Mouse (Mus musculus) gastrocnemius, adult 2 months (tissue): ENCODE measurements around the gene Rps16. TPM values are rescaled to one million over a fixed set of nuclear protein-coding genes. Genes with fewer than 3 reads are reported as not detected.

ENCODE experiments used
- DNase-seq: peaks from one replicate; pipeline ENCODE4 v3.0.0; 2022
- H3K27ac ChIP-seq: fragments of 200-600 bp; 2 replicates; pipeline ENCODE4 v1.8.1; 2022; ENCODE audit warnings: mild to moderate bottlenecking
- H3K4me3 ChIP-seq: fragments of 200-600 bp; 2 replicates; pipeline ENCODE4 v1.8.1; 2022; ENCODE audit warnings: mild to moderate bottlenecking, moderate library complexity
- CTCF ChIP-seq: fragments of 200-600 bp; IDR thresholded peaks from 2 replicates; pipeline ENCODE4 v1.8.1; 2022; ENCODE audit warnings: antibody characterized with exemption, mild to moderate bottlenecking, moderate library complexity
- intact Hi-C: fragments of 180-260 bp; cut with DNase I; formaldehyde crosslinking; loops from one replicate; pipeline ENCODE4 v1.15.1; 2025
- total RNA-seq, 2 experiments: library from RNA; stranded (reverse); gene quantifications; 2 replicates each; pipeline ENCODE4 v1.2.3; 2021

Rps16 gene
- total RNA-seq, 2 experiments from 2014 or later, result 373 to 449 TPM

- Histone ChIP-seq H3K4me3 (no peak overlapping the region), H3K27ac (no peak overlapping the region)
- intact Hi-C loops, result no loop called here
- peak; percentile 38 for TF ChIP-seq CTCF
- no peak for DNase-seq
Measured at GRCm38 (mm10) chr7:28326457-28326856, 24.0 kb upstream of the Rps16 start.

- TF ChIP-seq CTCF, result no peak
- H3K4me3 ChIP-seq, result no peak overlapping the region
- H3K27ac ChIP-seq, result no peak overlapping the region
- no peak for DNase-seq
- intact Hi-C loops, result no loop called here
Measured at GRCm38 (mm10) chr7:28328260-28328659, 22.2 kb upstream of the Rps16 start.

GRCm38 (mm10) chr7:28334534-28334933 is 15.9 kb upstream of the Rps16 start:
- peak overlapping the region; percentile 51 for H3K27ac ChIP-seq
- H3K4me3 ChIP-seq, result no peak overlapping the region
- intact Hi-C loops, result no loop called here
- no peak for DNase-seq
- no peak for TF ChIP-seq CTCF

GRCm38 (mm10) chr7:28335471-28335870 is 15.0 kb upstream of the Rps16 start:
- intact Hi-C loops, result loop anchor here (5.0 kb wide), 1 partner anchor 158 kb away; the partner anchor contains the start of gene Dyrk1b
- TF ChIP-seq CTCF, result no peak
- no peak for DNase-seq
- peak overlapping the region; percentile 31; the same call in 1 of the 2 replicates for H3K27ac ChIP-seq
- no peak overlapping the region for H3K4me3 ChIP-seq

- intact Hi-C loops, result loop anchor here (5.0 kb wide), 1 partner anchor 161 kb away; the partner anchor contains the start of gene Dyrk1b
- peak within 1 kb of the TSS; percentile 96 for H3K27ac ChIP-seq
- peak; percentile 99 for DNase-seq
- peak within 1 kb of the TSS; percentile 77 for H3K4me3 ChIP-seq
- no peak for TF ChIP-seq CTCF
Measured at GRCm38 (mm10) chr7:28338108-28338998, 12.1 kb upstream of the Rps16 start, which contains the start of gene Supt5. Supt5 (minus strand) TSS chr7:28338746.

- DNase-seq, result peak; percentile 78
- Histone ChIP-seq H3K4me3 (peak overlapping the region; percentile 77), H3K27ac (peak overlapping the region; percentile 96)
- intact Hi-C loops, result loop anchor here (5.0 kb wide), 1 partner anchor 162 kb away; the partner anchor contains the start of gene Dyrk1b
- TF ChIP-seq CTCF, result peak; percentile 52
Measured at GRCm38 (mm10) chr7:28339213-28339917, 11.1 kb upstream of the Rps16 start.

- no peak overlapping the region for H3K27ac ChIP-seq
- no peak for DNase-seq
- intact Hi-C loops, result no loop called here
- TF ChIP-seq CTCF, result no peak
- no peak overlapping the region for H3K4me3 ChIP-seq
Measured at GRCm38 (mm10) chr7:28341381-28341780, 9.1 kb upstream of the Rps16 start.

GRCm38 (mm10) chr7:28344637-28345036 is 5.8 kb upstream of the Rps16 start:
- Histone ChIP-seq H3K27ac (no peak overlapping the region), H3K4me3 (no peak overlapping the region)
- peak; percentile 76 for TF ChIP-seq CTCF
- intact Hi-C loops, result loop anchor here (5.0 kb wide), 1 partner anchor 67 kb away; the partner anchor contains the start of gene Eid2b
- DNase-seq, result peak; percentile 55

GRCm38 (mm10) chr7:28347746-28348145 is 2.7 kb upstream of the Rps16 start:
- peak; percentile 63 for DNase-seq
- no peak for TF ChIP-seq CTCF
- Histone ChIP-seq H3K4me3 (no peak overlapping the region), H3K27ac (0 out of 2 replicates have a peak overlapping the region, but pooled peaks have one; percentile 35)
- intact Hi-C loops, result loop anchor here (5.0 kb wide), 1 partner anchor 70 kb away; the partner anchor contains the start of gene Eid2b

- Histone ChIP-seq H3K4me3 (no peak overlapping the region), H3K27ac (no peak overlapping the region)
- peak; percentile 14; the same call in 1 of the 2 replicates for TF ChIP-seq CTCF
- intact Hi-C loops, result loop anchor here (5.0 kb wide), 1 partner anchor 71 kb away; the partner anchor contains the start of gene Eid2b
- DNase-seq, result no peak
Measured at GRCm38 (mm10) chr7:28348601-28349000, 1.9 kb upstream of the Rps16 start.

GRCm38 (mm10) chr7:28351676-28352191 is 1.3 kb downstream of the Rps16 start:
- intact Hi-C loops, result loop anchor here (2.0 kb wide), 1 partner anchor 19 kb away; no protein-coding TSS in a partner anchor
- DNase-seq, result no peak
- H3K27ac ChIP-seq, result peak overlapping the region; percentile 92
- no peak for TF ChIP-seq CTCF
- peak overlapping the region; percentile 91 for H3K4me3 ChIP-seq

GRCm38 (mm10) chr7:28353267-28353666 is 2.8 kb downstream of the Rps16 start:
- no peak for TF ChIP-seq CTCF
- no peak for DNase-seq
- Histone ChIP-seq H3K27ac (no peak overlapping the region), H3K4me3 (no peak overlapping the region)
- intact Hi-C loops, result loop anchor here (2.0 kb wide), 1 partner anchor 18 kb away; no protein-coding TSS in a partner anchor
